Mouse (Mus musculus): Measurements from ENCODE around the gene Hps4. TPM values are rescaled to one million over a fixed set of nuclear protein-coding genes. Genes with fewer than 3 reads are reported as not detected.

The Hps4 gene
- total and polyA plus RNA-seq, 2 experiments from 2014 or later: 12.5 to 13.5 TPM

GRCm38 (mm10) chr5:112367929-112368328 is 25.0 kb downstream of the Hps4 start:
- H3K9ac ChIP-seq (replicated peaks; ENCODE audit: low read depth, low read length): no peak overlapping the region
- TF ChIP-seq CTCF (IDR thresholded peaks at IDR 0.05; ENCODE audit: low read depth) (no peak), EP300 (IDR thresholded peaks at IDR 0.05; ENCODE audit: low read depth) (no peak)
- no peaks in the 10 kb centered on the region for H3K4me1 ChIP-seq (ENCODE audit: control insufficient read depth, insufficient read depth)
- H3K4me2 ChIP-seq (ENCODE audit: low read depth, low read length): no peak overlapping the region
- no peak for DNase-seq (ENCODE audit: low spot score)
- peaks cover 56% of the 10 kb centered on the region for H3K36me3 ChIP-seq (replicated peaks; ENCODE audit: control insufficient read depth, insufficient read depth, low read length)
- ATAC-seq (ENCODE audit: insufficient read depth, low read depth): no peak
- H3K27ac ChIP-seq (ENCODE audit: low read depth): no peak overlapping the region
- no peak overlapping the region for H3K4me3 ChIP-seq (ENCODE audit: low read depth, low read length)
- H3K27me3 ChIP-seq (ENCODE audit: control insufficient read depth, insufficient read depth, low read length): no peaks in the 10 kb centered on the region
- WGBS: 83% methylated on average over 12 of the region's 12 CpGs
- H3K9me3 ChIP-seq (replicated peaks; ENCODE audit: control insufficient read depth, low read length): no peaks in the 10 kb centered on the region

GRCm38 (mm10) chr5:112368666-112369065 is 25.8 kb downstream of the Hps4 start:
- ATAC-seq (ENCODE audit: insufficient read depth, low read depth): no peak
- no peak overlapping the region for H3K27ac ChIP-seq (ENCODE audit: low read depth)
- no peaks in the 10 kb centered on the region for H3K27me3 ChIP-seq (ENCODE audit: control insufficient read depth, insufficient read depth, low read length)
- no peak for TF ChIP-seq EP300 (IDR thresholded peaks at IDR 0.05; ENCODE audit: low read depth)
- no peak for TF ChIP-seq CTCF (IDR thresholded peaks at IDR 0.05; ENCODE audit: low read depth)
- H3K4me1 ChIP-seq (ENCODE audit: control insufficient read depth, insufficient read depth): no peaks in the 10 kb centered on the region
- H3K36me3 ChIP-seq (replicated peaks; ENCODE audit: control insufficient read depth, insufficient read depth, low read length): peaks cover 59% of the 10 kb centered on the region
- WGBS: 87% methylated on average over 10 of the region's 10 CpGs
- no peak overlapping the region for H3K4me3 ChIP-seq (ENCODE audit: low read depth, low read length)
- H3K9me3 ChIP-seq (replicated peaks; ENCODE audit: control insufficient read depth, low read length): no peaks in the 10 kb centered on the region
- no peak for DNase-seq (ENCODE audit: low spot score)
- no peak overlapping the region for H3K9ac ChIP-seq (replicated peaks; ENCODE audit: low read depth, low read length)
- no peak overlapping the region for H3K4me2 ChIP-seq (ENCODE audit: low read depth, low read length)

- ATAC-seq (ENCODE audit: insufficient read depth, low read depth): no peak
- TF ChIP-seq CTCF (IDR thresholded peaks at IDR 0.05; ENCODE audit: low read depth) (no peak), EP300 (IDR thresholded peaks at IDR 0.05; ENCODE audit: low read depth) (no peak)
- WGBS: 90% methylated on average over 13 of the region's 13 CpGs
- Histone ChIP-seq H3K4me3 (ENCODE audit: low read depth, low read length) (no peak overlapping the region), H3K4me2 (ENCODE audit: low read depth, low read length) (no peak overlapping the region), H3K9ac (replicated peaks; ENCODE audit: low read depth, low read length) (no peak overlapping the region), H3K4me1 (ENCODE audit: control insufficient read depth, insufficient read depth) (no peaks in the 10 kb centered on the region), H3K9me3 (replicated peaks; ENCODE audit: control insufficient read depth, low read length) (no peaks in the 10 kb centered on the region), H3K36me3 (replicated peaks; ENCODE audit: control insufficient read depth, insufficient read depth, low read length) (peaks cover 59% of the 10 kb centered on the region), H3K27me3 (ENCODE audit: control insufficient read depth, insufficient read depth, low read length) (no peaks in the 10 kb centered on the region), H3K27ac (ENCODE audit: low read depth) (no peak overlapping the region)
- no peak for DNase-seq (ENCODE audit: low spot score)
Measured at GRCm38 (mm10) chr5:112369326-112369725, 26.4 kb downstream of the Hps4 start.

- Histone ChIP-seq H3K4me1 (ENCODE audit: control insufficient read depth, insufficient read depth) (no peaks in the 10 kb centered on the region), H3K4me2 (ENCODE audit: low read depth, low read length) (no peak overlapping the region), H3K27me3 (ENCODE audit: control insufficient read depth, insufficient read depth, low read length) (no peaks in the 10 kb centered on the region), H3K9me3 (replicated peaks; ENCODE audit: control insufficient read depth, low read length) (no peaks in the 10 kb centered on the region), H3K4me3 (ENCODE audit: low read depth, low read length) (no peak overlapping the region), H3K36me3 (replicated peaks; ENCODE audit: control insufficient read depth, insufficient read depth, low read length) (peaks cover 58% of the 10 kb centered on the region), H3K9ac (replicated peaks; ENCODE audit: low read depth, low read length) (no peak overlapping the region), H3K27ac (ENCODE audit: low read depth) (no peak overlapping the region)
- WGBS: 88% methylated on average over 12 of the region's 12 CpGs
- ATAC-seq (ENCODE audit: insufficient read depth, low read depth) (no peak), DNase-seq (ENCODE audit: low spot score) (no peak)
- TF ChIP-seq EP300 (IDR thresholded peaks at IDR 0.05; ENCODE audit: low read depth) (no peak), CTCF (IDR thresholded peaks at IDR 0.05; ENCODE audit: low read depth) (no peak)
Measured at GRCm38 (mm10) chr5:112370236-112370813, 27.4 kb downstream of the Hps4 start.

- no peak for TF ChIP-seq EP300 (IDR thresholded peaks at IDR 0.05; ENCODE audit: low read depth)
- TF ChIP-seq CTCF (IDR thresholded peaks at IDR 0.05; ENCODE audit: low read depth): no peak
- no peak for ATAC-seq (ENCODE audit: insufficient read depth, low read depth)
- Histone ChIP-seq H3K4me2 (ENCODE audit: low read depth, low read length) (no peak overlapping the region), H3K9ac (replicated peaks; ENCODE audit: low read depth, low read length) (no peak overlapping the region), H3K27ac (ENCODE audit: low read depth) (no peak overlapping the region), H3K9me3 (replicated peaks; ENCODE audit: control insufficient read depth, low read length) (no peaks in the 10 kb centered on the region), H3K27me3 (ENCODE audit: control insufficient read depth, insufficient read depth, low read length) (no peaks in the 10 kb centered on the region), H3K4me1 (ENCODE audit: control insufficient read depth, insufficient read depth) (no peaks in the 10 kb centered on the region), H3K4me3 (ENCODE audit: low read depth, low read length) (no peak overlapping the region), H3K36me3 (replicated peaks; ENCODE audit: control insufficient read depth, insufficient read depth, low read length) (peaks cover 61% of the 10 kb centered on the region)
- no peak for DNase-seq (ENCODE audit: low spot score)
- 82% methylated on average over 7 of the region's 7 CpGs for WGBS
Measured at GRCm38 (mm10) chr5:112371933-112372332, 29.1 kb downstream of the Hps4 start.

GRCm38 (mm10) chr5:112376111-112376510 is 33.2 kb downstream of the Hps4 start:
- no peak for TF ChIP-seq CTCF (IDR thresholded peaks at IDR 0.05; ENCODE audit: low read depth)
- TF ChIP-seq EP300 (IDR thresholded peaks at IDR 0.05; ENCODE audit: low read depth): no peak
- Histone ChIP-seq H3K36me3 (replicated peaks; ENCODE audit: control insufficient read depth, insufficient read depth, low read length) (peaks cover 44% of the 10 kb centered on the region), H3K9ac (replicated peaks; ENCODE audit: low read depth, low read length) (no peak overlapping the region), H3K4me1 (ENCODE audit: control insufficient read depth, insufficient read depth) (no peaks in the 10 kb centered on the region), H3K9me3 (replicated peaks; ENCODE audit: control insufficient read depth, low read length) (no peaks in the 10 kb centered on the region), H3K27ac (ENCODE audit: low read depth) (no peak overlapping the region), H3K4me3 (ENCODE audit: low read depth, low read length) (no peak overlapping the region), H3K27me3 (ENCODE audit: control insufficient read depth, insufficient read depth, low read length) (no peaks in the 10 kb centered on the region), H3K4me2 (ENCODE audit: low read depth, low read length) (no peak overlapping the region)
- WGBS: 86% methylated on average over 4 of the region's 4 CpGs
- DNase-seq (ENCODE audit: low spot score): no peak
- ATAC-seq (ENCODE audit: insufficient read depth, low read depth): no peak

Measured in heart, postnatal 0 days (tissue).